Mouse (Mus musculus) urinary bladder, adult 18-20 months (tissue): ENCODE measurements around the gene Lsm7.

ENCODE experiments used
- DNase-seq, 2 experiments: peaks; one replicate each; pipeline ENCODE4 v3.0.0; 2022; ENCODE audit warnings: low spot score in 2 of 2, mixed read lengths in 2 of 2

Lsm7 gene

DNA sequence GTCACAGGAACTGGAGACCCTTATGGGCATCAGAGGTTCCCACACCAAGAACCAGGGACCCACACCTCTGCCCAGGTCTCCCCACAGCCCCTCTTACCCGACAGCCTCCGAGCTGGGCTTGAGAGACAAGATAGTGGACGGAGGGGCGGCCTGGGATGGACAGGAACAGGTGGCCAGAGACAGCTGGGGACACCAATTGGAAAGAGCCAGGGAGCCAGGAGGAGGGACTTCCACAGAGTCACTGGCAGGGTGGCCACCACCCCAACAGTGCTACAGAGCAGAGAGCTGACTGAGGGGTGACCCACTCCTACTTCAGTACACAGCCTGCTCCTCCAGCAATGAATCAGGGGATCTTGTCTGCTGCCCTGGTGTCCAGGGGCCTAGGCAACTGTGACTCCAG, 41.6 kb downstream of the Lsm7 start, which contains the start of gene Jsrp1:
Gene Jsrp1 (minus strand): TSS at position 133 of the 400 bp plus-strand sequence.
- DNase-seq, result no peak

DNA sequence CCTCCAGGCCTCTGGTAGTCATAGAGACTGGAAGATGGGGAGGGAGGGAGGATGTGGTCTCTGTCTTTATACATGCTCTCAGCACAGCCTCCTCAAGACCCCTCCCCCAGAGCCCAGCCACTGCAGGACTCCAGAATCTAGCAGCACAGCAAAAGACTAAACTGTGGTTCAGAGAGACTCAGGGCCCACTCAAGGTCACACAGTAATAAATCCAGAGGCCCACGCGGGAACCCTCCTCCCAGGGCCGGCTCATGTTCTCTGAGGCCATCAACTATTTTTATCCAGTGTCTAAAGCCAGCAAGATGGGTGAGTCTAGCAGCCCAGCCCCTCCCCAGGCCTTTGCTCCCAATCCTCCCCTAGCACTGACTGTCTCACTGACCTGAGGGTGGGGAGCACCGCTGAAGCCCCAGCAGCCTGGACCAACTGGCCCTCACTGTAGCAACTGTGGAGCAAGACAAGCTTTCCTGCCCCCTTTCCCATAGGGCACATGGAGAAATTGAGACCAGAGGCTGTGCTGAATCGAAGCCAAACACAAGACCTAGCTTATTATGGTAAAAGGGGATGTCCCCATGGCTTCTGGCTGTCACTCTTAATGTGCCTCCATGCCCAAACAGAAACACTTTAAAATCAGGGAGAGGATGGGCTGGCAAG, 42.5 kb downstream of the Lsm7 start:
- DNase-seq, result no peak

DNA sequence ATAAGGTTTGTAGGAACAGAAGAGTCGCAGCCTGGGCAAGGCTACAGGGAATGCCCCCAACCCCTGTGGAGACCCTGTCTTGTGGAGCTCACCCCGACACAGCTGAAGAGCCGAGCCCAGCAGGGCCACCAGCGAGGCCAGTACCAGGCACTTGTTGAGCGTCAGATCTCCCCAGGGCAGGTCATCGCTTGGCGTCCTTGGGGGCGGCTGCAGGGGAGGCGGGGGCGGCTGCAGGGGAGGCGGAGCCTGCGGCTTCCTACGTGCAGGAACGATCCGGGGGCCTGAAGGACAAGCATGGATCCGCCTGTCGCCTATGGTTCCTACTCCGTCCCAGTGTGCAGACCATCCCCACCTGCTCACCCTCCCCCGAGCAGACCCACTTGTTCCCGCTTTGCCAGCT, 44.9 kb downstream of the Lsm7 start:
- no peak for DNase-seq

GRCm38 (mm10) chr10:80808985-80809632, 45.9 kb downstream of the Lsm7 start:
- no peak for DNase-seq

- DNase-seq, result no peak
Measured at GRCm38 (mm10) chr10:80808099-80808984, 46.7 kb downstream of the Lsm7 start.

DNA sequence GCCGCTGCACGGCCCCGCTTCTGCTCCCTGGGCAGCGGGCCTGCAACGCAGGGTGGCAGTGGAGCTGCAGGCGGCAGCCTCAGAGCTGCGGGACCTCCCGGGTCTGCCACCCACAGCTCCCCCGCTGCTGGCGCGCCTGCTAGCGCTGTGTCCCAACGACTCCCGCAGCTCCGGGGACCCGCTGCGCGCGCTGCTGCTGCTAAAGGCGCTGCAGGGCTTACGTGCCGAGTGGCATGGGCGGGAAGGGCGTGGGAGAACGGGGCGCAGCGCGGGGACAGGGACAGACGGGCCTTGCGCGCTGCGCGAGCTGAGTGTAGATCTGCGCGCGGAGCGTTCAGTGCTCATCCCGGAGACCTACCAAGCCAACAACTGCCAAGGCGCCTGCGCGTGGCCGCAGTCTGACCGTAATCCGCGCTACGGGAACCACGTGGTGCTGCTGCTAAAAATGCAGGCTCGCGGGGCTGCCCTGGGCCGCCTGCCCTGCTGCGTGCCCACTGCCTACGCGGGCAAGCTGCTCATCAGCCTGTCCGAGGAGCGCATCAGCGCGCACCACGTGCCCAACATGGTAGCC, 47.9 kb downstream of the Lsm7 start:
- peak; percentile 49 to 64 for DNase-seq

DNA sequence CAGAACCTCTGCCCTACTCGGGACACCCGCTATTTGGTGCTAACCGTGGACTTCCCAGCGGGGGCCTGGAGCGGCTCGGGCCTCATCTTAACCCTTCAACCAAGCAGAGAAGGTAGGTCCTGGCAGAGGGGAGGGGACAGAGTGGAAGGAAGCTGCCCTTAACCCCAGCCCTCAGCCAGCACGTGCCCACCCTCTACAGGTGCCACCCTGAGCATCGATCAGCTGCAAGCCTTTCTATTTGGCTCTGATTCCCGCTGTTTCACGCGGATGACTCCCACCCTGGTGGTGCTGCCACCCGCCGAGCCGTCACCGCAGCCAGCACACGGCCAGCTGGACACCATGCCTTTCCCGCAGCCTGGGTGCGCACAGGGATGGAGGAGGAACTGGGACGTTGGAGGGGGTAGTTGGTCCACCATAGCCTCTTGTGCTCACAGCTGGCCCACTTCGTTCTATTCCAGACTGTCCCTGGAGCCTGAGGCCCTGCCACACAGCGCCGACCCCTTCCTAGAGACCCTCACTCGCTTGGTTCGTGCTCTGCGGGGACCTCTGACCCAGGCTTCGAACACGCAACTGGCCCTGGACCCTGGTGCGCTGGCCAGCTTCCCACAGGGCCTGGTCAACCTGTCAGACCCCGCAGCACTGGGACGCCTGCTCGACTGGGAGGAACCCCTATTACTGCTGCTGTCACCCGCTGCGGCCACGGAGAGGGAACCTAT, 48.5 kb downstream of the Lsm7 start:
- no peak for DNase-seq

DNA sequence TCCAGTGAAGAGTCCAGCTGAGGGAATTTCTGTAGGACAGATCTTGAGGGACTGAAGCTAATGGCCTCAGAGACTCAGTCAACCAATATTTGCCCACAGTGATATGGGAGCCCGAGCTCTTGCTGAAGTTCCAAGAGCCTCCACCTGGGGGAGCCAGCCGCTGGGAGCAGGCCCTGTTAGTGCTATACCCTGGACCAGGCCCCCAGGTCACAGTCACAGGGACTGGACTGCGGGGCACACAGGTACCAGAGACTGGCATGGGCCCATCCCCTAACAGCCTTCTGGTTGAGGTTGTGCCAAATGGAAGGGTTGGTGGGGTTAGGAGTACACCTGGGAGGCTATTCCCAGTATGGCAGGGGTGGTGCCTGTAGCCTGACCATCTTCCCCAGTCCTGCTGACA, 49.1 kb downstream of the Lsm7 start:
- peak in 1 of 2 experiments; percentile 69 for DNase-seq

- no peak for DNase-seq
Measured at GRCm38 (mm10) chr10:80805322-80805721, 49.7 kb downstream of the Lsm7 start.

DNA sequence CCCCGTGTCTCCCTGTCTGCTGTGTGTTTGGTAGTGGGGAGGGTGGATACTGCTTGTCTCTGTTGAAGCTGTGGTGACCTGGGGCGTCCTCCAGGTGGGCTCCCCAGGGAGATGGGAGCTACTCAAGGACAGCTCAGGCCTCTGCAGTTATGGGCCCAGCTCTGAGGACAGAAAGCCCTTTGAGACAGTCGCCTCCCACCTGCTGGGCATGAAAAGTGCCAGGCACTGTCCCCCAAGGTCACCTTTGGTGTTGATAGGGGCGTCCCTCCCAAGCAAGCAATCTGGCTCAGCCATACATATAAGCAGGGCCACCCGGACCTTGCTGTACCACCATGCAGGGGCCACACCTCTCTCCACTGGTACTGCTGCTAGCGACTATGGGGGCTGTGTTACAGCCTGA, 50.1 kb downstream of the Lsm7 start, which contains the start of gene Amh:
Gene Amh (plus strand): TSS at position 328 of the 400 bp plus-strand sequence.
- no peak for DNase-seq

GRCm38 (mm10) chr10:80804340-80804739, 50.7 kb downstream of the Lsm7 start:
- no peak for DNase-seq

- no peak for DNase-seq
Measured at GRCm38 (mm10) chr10:80802996-80803395, 52.0 kb downstream of the Lsm7 start.
